Mouse (Mus musculus): ENCODE results near the gene Mpnd. TPM values are rescaled to one million over a fixed set of nuclear protein-coding genes. Genes with fewer than 3 reads are reported as not detected.

Gene Mpnd
- 98.3 and 116 TPM in 2 replicates for polyA plus RNA-seq (2012; rRNA removed)

DNA sequence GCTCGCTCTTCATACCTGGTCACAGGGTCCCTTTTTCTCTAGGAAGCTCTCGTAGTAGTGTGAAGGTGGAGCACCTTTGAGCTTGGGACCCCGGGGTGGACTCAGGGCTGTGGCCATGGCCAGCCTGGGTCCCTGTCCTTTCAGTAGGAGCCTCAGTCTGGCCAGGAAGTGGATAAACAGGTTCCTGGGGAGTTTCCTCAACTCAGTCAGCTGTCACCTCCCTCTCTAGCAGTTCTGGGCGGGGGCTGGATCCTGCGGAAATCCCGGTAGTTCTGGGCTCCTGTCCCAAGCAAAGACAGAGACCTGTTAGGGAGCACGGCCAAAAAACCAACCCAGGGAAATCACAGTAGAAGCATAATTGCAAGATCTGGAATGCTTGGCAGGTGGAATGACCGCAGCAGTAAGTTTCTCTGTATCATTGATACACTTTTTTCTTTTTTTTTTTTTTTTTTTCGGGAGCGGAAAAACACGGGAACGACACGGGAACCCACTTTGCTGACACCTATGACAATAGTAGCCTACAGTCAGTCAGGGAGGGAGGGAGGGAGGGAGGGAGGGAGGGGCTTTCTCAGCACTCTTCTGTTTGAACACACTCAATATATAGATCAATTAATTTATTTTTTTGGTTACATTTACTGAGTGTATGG is at the start of gene Mpnd, which contains the start of gene Stap2:
TSS of gene Mpnd (plus strand) at position 297 of the 647 bp plus-strand sequence.
TSS of gene Stap2 (minus strand) at position 170 of the 647 bp plus-strand sequence.
- TF ChIP-seq CTCF (conservative IDR thresholded peaks at IDR 0.05; ENCODE audit: insufficient read depth, insufficient read length, low read depth, low read length) (no peak), POLR2A (IDR thresholded peaks at IDR 0.05; ENCODE audit: low read depth, low read length) (no peak)
- DNase-seq, result peak; percentile 84
- no peaks in the 10 kb centered on the region for H3K27me3 ChIP-seq (replicated peaks; ENCODE audit: control insufficient read depth, insufficient read depth, low read length)
- H3K4me1 ChIP-seq (ENCODE audit: control insufficient read depth, insufficient read depth, low read length), result peaks cover 3% of the 10 kb centered on the region; the same call in 1 of the 2 replicates
- H3K27ac ChIP-seq (ENCODE audit: insufficient read depth, low read depth, low read length), result peak within 1 kb of the TSS; percentile 59
- H3K4me3 ChIP-seq (ENCODE audit: insufficient read depth, low read depth, low read length), result peak within 1 kb of the TSS; percentile 52
- 22% methylated on average over 13 of the region's 13 CpGs for WGBS
- no peaks in the 10 kb centered on the region for H3K36me3 ChIP-seq (ENCODE audit: control insufficient read depth, insufficient read depth, low read length)

- 3% methylated on average over 26 of the region's 26 CpGs for WGBS
- H3K27ac ChIP-seq (ENCODE audit: insufficient read depth, low read depth, low read length), result no peak overlapping the region
- H3K4me1 ChIP-seq (ENCODE audit: control insufficient read depth, insufficient read depth, low read length), result peaks cover 10% of the 10 kb centered on the region; the same call in 1 of the 2 replicates
- peak overlapping the region; percentile 62 for H3K4me3 ChIP-seq (ENCODE audit: insufficient read depth, low read depth, low read length)
- TF ChIP-seq POLR2A (IDR thresholded peaks at IDR 0.05; ENCODE audit: low read depth, low read length) (no peak), CTCF (conservative IDR thresholded peaks at IDR 0.05; ENCODE audit: insufficient read depth, insufficient read length, low read depth, low read length) (no peak)
- H3K27me3 ChIP-seq (replicated peaks; ENCODE audit: control insufficient read depth, insufficient read depth, low read length), result no peaks in the 10 kb centered on the region
- DNase-seq, result peak; percentile 88
- H3K36me3 ChIP-seq (ENCODE audit: control insufficient read depth, insufficient read depth, low read length), result no peaks in the 10 kb centered on the region
Measured at GRCm38 (mm10) chr17:55956129-55956528, 49.4 kb upstream of the Mpnd start.

GRCm38 (mm10) chr17:55956591-55956990 is 48.9 kb upstream of the Mpnd start:
- Histone ChIP-seq H3K27ac (ENCODE audit: insufficient read depth, low read depth, low read length) (no peak overlapping the region), H3K36me3 (ENCODE audit: control insufficient read depth, insufficient read depth, low read length) (no peaks in the 10 kb centered on the region), H3K27me3 (replicated peaks; ENCODE audit: control insufficient read depth, insufficient read depth, low read length) (no peaks in the 10 kb centered on the region), H3K4me3 (ENCODE audit: insufficient read depth, low read depth, low read length) (peak overlapping the region; percentile 62), H3K4me1 (ENCODE audit: control insufficient read depth, insufficient read depth, low read length) (peaks cover 10% of the 10 kb centered on the region; the same call in 1 of the 2 replicates)
- 42% methylated on average over 6 of the region's 6 CpGs for WGBS
- TF ChIP-seq POLR2A (IDR thresholded peaks at IDR 0.05; ENCODE audit: low read depth, low read length) (no peak), CTCF (conservative IDR thresholded peaks at IDR 0.05; ENCODE audit: insufficient read depth, insufficient read length, low read depth, low read length) (no peak)
- DNase-seq, result no peak

- DNase-seq, result peak; percentile 76
- no peak overlapping the region for H3K4me3 ChIP-seq (ENCODE audit: insufficient read depth, low read depth, low read length)
- H3K4me1 ChIP-seq (ENCODE audit: control insufficient read depth, insufficient read depth, low read length), result peaks cover 10% of the 10 kb centered on the region; the same call in 1 of the 2 replicates
- no peaks in the 10 kb centered on the region for H3K36me3 ChIP-seq (ENCODE audit: control insufficient read depth, insufficient read depth, low read length)
- TF ChIP-seq POLR2A (IDR thresholded peaks at IDR 0.05; ENCODE audit: low read depth, low read length), result no peak
- peak; percentile 79 for TF ChIP-seq CTCF (conservative IDR thresholded peaks at IDR 0.05; ENCODE audit: insufficient read depth, insufficient read length, low read depth, low read length)
- no peak overlapping the region for H3K27ac ChIP-seq (ENCODE audit: insufficient read depth, low read depth, low read length)
- 15% methylated on average over 9 of the region's 9 CpGs for WGBS
- no peaks in the 10 kb centered on the region for H3K27me3 ChIP-seq (replicated peaks; ENCODE audit: control insufficient read depth, insufficient read depth, low read length)
Measured at GRCm38 (mm10) chr17:55957168-55957567, 48.3 kb upstream of the Mpnd start.

GRCm38 (mm10) chr17:55957726-55958583 is 47.6 kb upstream of the Mpnd start:
- no peaks in the 10 kb centered on the region for H3K27me3 ChIP-seq (replicated peaks; ENCODE audit: control insufficient read depth, insufficient read depth, low read length)
- DNase-seq, result no peak
- 80% methylated on average over 13 of the region's 13 CpGs for WGBS
- peak overlapping the region; percentile 33; the same call in 1 of the 2 replicates for H3K4me3 ChIP-seq (ENCODE audit: insufficient read depth, low read depth, low read length)
- no peaks in the 10 kb centered on the region for H3K36me3 ChIP-seq (ENCODE audit: control insufficient read depth, insufficient read depth, low read length)
- TF ChIP-seq CTCF (conservative IDR thresholded peaks at IDR 0.05; ENCODE audit: insufficient read depth, insufficient read length, low read depth, low read length) (no peak), POLR2A (IDR thresholded peaks at IDR 0.05; ENCODE audit: low read depth, low read length) (no peak)
- H3K27ac ChIP-seq (ENCODE audit: insufficient read depth, low read depth, low read length), result 0 out of 2 replicates have a peak overlapping the region, but pooled peaks have one; percentile 36
- H3K4me1 ChIP-seq (ENCODE audit: control insufficient read depth, insufficient read depth, low read length), result peaks cover 10% of the 10 kb centered on the region; the same call in 1 of the 2 replicates

- H3K4me3 ChIP-seq (ENCODE audit: insufficient read depth, low read depth, low read length), result peak overlapping the region; percentile 33
- H3K36me3 ChIP-seq (ENCODE audit: control insufficient read depth, insufficient read depth, low read length), result no peaks in the 10 kb centered on the region
- 37% methylated on average over 2 of the region's 2 CpGs for WGBS
- TF ChIP-seq CTCF (conservative IDR thresholded peaks at IDR 0.05; ENCODE audit: insufficient read depth, insufficient read length, low read depth, low read length) (no peak), POLR2A (IDR thresholded peaks at IDR 0.05; ENCODE audit: low read depth, low read length) (no peak)
- H3K4me1 ChIP-seq (ENCODE audit: control insufficient read depth, insufficient read depth, low read length), result peaks cover 10% of the 10 kb centered on the region; the same call in 1 of the 2 replicates
- DNase-seq, result no peak
- H3K27me3 ChIP-seq (replicated peaks; ENCODE audit: control insufficient read depth, insufficient read depth, low read length), result no peaks in the 10 kb centered on the region
- peak overlapping the region; percentile 36; the same call in 1 of the 2 replicates for H3K27ac ChIP-seq (ENCODE audit: insufficient read depth, low read depth, low read length)
Measured at GRCm38 (mm10) chr17:55958584-55958886, 47.0 kb upstream of the Mpnd start.

Measured in kidney, adult 2 months (tissue).